Mouse (Mus musculus): ENCODE measurements around the gene Ms4a1.
"Not testable (repeated sequence)": the region's sequence is repeated elsewhere in the genome, so short reads cannot be mapped to it uniquely, and the experiment has no call there.

Ms4a1 gene

DNA sequence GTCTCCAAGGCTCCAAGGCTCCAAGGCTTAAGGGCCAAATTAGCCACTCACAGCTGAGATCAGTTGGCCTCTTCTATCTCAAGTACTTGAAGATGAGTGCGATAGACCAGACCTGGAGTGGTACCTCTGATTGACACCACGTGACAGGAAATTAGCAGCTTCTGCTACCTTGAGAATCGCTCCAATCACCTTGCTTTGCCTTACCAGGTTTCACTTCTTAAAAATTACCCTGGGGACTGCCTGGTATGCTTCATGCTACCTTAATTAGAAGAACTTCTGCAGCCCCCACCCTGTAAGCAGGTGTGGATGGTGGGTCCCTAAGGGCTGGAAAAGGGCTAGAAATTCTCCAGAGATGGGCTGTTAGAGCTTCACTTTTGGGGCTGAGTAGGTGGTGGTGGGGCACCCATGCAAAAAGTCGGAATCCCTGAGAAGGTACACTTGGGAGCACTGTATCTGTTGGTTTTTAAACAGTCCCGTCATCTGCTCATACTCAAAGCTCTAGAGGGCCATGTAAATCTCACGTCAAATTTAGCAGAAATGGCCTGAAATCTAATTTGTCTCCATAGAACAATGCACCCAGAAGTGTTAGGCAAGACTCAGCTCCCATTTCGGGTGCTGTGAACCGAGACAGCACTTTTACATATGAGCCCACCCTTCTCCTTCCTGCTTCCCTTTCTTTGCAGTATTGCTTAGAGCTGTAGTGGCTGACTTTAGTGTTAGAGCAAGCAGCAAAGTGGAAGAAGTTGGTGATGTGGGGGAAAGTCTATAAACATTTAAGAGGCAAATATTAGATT lies at the start of gene Ms4a1:
TSS of gene Ms4a1 (minus strand) at position 190 of the 794 bp plus-strand sequence.
- ATAC-seq (ENCODE audit: insufficient number of reproducible peaks, low FRiP score, low TSS enrichment) = no peak

DNA sequence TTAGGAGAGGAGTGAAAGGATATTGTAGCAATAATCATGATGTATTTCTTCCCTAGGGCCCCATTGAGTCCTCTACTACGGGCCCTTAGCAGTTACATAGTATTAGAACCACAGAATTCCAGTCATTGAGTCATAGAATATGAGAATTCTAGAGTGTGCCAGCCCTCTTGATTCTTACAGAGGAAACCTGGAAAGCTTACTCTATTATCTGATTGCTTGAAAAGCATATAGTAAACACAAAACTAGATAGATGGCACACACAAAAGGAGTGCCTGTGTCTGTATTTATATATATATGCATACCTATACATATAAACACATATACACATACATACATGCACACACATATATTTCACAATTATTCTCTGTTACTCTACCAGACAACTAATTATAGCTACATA lies 48.3 kb upstream of the Ms4a1 start, which contains the start of gene Ms4a14:
TSS of gene Ms4a14 (minus strand) at position 101 of the 400 bp plus-strand sequence.
- ATAC-seq (ENCODE audit: insufficient number of reproducible peaks, low FRiP score, low TSS enrichment) = no peak

DNA sequence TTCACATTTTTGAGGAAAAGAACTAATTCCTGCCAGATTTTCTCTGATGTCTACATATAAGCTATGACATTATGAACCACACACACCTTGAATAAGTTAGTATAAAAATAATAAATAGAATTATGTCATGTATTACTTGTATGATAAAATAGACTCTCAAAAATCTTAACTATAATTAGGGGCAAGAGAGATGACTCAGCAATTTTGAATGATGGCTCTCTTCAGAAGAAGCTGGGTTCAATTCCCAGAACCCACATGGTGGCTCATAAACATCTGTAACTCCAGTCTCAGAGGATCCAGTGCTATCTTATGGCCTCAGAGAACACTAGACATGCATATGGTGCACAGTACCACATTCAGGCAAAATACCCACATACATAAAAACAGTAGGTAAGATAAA lies 42.8 kb upstream of the Ms4a1 start:
- no peak for ATAC-seq (ENCODE audit: insufficient number of reproducible peaks, low FRiP score, low TSS enrichment)

DNA sequence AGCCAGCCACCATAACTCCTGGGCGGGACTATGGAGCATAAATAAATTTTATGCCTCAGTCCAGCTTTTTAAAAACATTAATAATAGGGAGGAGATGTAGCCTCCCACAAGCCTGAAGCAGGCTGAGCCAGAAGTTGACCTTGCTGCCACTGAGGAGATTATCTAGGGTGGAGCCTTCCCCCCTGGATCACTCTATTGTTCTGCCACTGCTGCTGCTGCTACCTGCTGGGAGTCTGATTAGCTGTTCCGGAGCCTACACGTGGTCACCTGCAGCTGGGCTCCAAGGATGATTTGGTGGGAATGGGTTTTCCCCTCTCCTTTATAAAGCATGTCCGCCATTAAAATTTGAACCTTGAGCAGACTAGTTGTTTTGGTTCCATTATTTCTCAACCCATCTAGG lies 33.5 kb upstream of the Ms4a1 start:
- ATAC-seq (ENCODE audit: insufficient number of reproducible peaks, low FRiP score, low TSS enrichment) = not testable (repeated sequence)

DNA sequence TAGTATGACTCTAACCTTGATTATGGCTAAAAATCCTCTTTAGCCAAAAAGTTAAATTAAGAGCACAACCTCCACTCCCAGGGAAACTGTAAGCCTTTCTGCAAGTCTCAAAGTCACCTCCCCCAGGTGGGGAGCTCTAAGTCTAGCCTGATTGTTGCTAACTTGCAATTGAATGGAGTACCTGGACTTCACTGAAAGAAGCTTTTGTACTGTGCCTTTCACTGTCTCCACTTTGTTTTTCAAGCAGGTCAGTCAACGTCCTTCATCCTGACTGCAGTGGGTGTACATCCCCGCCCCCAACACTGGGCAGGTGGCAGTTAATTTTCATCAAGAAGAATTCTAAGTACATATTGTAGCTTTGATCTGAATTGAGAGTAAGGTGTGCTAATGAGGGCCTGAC lies 32.9 kb upstream of the Ms4a1 start:
- ATAC-seq (ENCODE audit: insufficient number of reproducible peaks, low FRiP score, low TSS enrichment) = no peak

DNA sequence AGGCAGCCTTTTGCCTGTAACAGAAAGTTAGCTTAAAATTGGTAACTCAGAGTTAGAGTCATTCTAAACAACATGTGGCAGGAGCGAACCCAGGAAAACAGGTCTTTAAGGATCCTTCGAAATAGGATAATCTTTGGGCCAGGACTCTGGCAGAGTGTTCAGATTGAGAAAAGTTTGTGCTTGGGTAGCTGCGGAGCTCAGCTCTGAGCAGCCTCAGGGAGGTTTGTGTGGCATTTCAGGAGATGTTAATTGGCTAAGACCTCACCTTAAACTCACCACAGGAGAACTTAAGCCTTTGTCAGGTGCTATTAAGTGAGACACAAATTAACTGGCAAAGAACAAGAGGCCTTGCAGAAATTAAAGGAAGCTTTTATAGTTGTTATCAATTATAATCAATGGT lies 27.6 kb upstream of the Ms4a1 start:
- not testable (repeated sequence) for ATAC-seq (ENCODE audit: insufficient number of reproducible peaks, low FRiP score, low TSS enrichment)

DNA sequence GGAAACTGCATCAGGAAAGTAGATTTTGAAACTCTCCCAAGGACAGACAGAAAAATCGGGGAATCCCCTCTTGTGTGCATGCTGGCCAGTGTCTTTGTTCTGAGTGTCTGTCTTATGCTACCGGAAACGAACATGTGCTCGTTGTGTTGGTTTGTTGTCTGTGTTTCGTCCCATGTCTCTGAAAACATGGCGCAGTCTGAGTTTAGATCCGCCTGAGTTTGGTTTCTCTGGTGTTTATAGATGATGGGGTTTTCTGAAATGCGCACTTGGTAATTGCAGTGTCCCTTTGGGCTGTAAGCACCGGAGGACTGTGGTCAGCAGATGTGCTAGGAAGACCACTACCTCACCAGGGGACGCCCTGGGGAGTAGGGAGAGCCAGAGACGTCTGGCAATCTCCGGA lies 26.9 kb upstream of the Ms4a1 start:
- no peak for ATAC-seq (ENCODE audit: insufficient number of reproducible peaks, low FRiP score, low TSS enrichment)

DNA sequence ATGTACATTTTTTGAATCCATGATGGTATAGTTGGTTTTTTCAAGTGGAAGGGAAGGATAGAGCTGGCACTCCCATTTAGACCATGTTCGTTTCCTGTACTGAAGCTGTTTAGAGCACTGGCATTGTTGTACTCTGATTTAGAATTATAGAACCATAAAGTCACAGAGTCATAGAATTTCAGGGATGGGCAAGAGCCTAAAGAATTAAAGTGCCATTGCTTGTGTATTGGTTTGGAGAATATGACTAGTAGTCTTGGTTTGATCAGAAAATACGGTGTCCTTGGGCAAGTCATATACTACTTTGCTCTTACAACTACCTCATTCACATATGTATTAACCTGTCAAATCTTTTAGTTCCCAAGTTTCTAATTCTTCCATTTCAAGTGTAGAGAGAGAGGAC lies 17.7 kb upstream of the Ms4a1 start, which contains the start of gene Ms4a5:
TSS of gene Ms4a5 (minus strand) at position 101 of the 400 bp plus-strand sequence.
- no peak for ATAC-seq (ENCODE audit: insufficient number of reproducible peaks, low FRiP score, low TSS enrichment)

DNA sequence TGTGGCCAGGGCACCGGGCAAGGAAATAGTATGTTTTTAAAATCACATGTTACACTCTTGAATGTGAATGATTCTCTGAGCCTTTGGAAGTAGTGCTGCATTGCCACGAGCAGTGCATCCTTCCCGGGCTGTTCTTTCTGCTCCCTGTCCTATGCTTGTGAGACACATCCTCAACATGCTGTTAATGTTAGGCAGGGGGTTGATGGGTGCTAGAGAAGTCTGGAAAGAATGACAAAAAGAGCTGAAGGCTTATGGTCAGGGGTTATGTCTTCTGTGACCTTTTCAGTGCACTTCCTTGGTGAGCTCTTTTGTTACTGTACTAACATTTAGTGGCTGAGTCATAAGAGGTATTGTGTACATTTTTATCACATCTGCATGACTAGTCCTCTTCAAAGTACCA lies 14.2 kb upstream of the Ms4a1 start:
- ATAC-seq (ENCODE audit: insufficient number of reproducible peaks, low FRiP score, low TSS enrichment) = no peak

DNA sequence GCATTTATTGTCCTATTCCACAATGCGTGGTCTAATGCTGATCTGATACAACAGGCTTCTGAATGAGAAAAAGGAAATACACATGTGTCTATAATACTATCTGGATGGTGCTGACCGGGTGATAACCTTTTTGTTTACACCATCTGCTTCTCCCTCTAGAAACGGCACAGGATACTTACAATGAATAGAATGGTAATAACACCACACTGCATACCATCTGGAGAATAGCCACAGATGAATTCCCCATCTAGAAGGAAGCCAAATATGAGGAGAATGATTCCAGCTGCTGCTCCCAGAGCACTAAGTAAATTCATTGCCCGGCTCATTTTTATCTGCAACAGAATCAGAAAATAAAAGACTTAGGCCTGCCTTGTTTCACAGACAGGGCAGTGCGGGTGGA lies 10.4 kb upstream of the Ms4a1 start:
- ATAC-seq (ENCODE audit: insufficient number of reproducible peaks, low FRiP score, low TSS enrichment) = no peak

DNA sequence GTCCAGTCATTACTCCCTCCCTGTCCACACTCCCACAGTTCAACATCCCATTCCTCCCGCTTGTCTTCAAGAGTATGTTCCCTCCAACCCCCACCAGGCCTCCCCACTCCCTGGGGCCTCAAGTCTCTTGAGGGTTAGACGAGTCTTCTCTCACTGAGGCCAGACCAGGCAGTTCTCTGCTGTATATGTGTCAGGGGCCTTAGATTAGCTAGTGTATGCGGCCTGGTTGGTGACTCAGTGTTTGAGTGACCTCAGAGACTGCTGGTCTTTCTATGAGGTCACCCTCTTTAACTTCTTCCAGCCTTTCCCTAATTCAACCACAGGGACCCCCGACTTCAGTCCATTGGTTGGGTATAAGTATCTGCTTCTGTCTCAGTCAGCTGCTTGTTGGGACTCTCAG lies 915 bp upstream of the Ms4a1 start:
- no peak for ATAC-seq (ENCODE audit: insufficient number of reproducible peaks, low FRiP score, low TSS enrichment)

DNA sequence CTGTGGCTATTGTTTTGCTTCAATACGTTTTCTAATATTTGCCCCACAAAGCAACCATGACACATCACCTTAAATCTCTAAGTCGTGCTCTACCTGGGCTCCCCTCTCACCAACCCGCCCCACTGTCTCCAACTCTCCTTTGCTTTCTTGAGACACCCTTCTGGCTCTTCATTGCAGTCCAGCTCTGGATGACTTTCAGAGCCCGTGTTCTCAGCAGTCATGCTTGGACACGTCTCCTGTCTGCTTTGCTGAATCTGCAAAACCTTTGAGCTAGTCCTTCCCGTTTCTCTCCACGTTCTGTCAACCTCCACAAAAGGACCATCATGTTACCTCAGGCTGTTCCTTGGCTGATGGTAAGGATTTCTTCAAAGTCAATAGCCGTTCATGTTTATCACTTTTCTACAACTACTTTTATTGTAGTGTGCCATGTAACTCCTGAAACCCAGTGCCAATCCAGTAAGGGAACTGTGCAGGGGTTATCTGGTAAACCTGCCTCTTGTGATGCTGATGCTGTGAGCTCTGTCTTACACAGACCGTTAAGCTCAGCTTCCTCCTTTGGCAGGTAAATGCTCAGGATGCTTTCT lies 1.3 kb downstream of the Ms4a1 start:
- ATAC-seq (ENCODE audit: insufficient number of reproducible peaks, low FRiP score, low TSS enrichment) = no peak

DNA sequence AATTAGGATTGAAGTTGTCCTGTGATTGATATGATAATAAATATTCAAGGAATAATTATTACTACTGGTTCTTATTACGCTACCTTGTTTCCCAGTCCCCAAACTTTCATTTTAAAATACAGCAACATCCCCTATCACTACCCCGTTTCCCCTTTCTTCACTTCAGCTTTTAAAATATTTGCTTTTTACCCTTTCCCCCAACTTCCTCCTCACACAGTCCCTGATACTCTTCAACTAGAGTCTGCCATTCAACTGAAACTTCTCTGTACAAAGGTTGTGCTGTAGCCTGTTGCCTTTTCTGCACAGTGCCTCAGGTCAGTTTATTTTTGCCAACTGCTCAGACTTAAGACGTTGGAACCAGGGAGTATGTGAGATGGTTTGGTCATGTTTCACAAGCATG lies 2.5 kb downstream of the Ms4a1 start:
- ATAC-seq (ENCODE audit: insufficient number of reproducible peaks, low FRiP score, low TSS enrichment) = no peak

DNA sequence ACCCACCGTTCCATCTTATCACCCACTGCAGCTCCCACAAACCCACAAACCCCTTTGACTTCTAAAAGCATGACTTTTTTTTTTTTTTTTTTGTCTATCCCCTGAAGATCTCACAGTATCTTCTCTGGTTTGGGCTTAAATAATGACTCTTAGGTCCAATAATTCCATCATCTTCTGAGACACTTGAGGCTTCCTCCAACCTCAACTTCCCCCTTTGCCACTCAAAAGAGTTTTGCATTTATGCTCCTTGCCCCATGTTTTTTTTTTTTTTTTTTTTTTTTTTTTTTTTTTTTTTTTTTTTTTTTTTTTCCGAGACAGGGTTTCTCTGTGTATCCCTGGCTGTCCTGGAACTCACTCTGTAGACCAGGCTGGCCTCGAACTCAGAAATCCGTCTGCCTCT lies 3.1 kb downstream of the Ms4a1 start:
- not testable (repeated sequence) for ATAC-seq (ENCODE audit: insufficient number of reproducible peaks, low FRiP score, low TSS enrichment)

DNA sequence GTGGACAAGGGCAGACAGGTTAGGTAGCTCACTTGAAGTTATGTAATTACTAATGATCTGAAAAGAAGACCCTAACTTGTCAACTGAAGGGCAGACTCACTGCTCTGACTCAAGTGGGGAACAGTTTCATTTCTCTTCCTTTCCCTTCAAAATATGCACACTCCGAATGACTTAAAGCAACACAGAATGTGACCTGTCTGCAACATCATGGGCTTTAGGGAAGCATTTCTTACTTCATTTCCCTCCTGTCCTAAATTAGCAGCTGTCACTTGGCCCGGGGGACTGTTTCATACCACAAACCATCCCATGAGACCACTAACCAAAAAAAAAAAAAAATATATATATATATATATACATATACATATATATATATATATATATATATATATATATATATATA lies 4.5 kb downstream of the Ms4a1 start:
- no peak for ATAC-seq (ENCODE audit: insufficient number of reproducible peaks, low FRiP score, low TSS enrichment)

DNA sequence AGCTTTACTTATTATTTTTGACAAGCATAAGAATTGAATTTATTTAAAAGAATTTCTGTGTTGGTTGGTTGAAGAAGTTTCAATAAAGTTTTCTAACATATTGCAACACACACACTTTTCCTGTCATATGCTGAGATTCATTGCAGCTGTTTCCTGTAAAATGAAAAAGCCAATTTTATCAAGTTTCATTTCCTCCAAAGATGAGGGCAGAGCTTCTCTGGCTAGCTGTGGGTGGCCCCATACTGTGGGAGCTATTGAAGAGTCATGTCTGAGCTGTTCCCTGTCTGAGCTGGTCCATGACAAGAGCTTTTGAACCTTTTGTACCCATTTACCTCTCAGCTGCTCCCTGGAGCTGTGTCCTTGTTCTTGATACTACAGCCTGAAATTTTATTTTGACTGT lies 21.8 kb downstream of the Ms4a1 start:
- ATAC-seq (ENCODE audit: insufficient number of reproducible peaks, low FRiP score, low TSS enrichment) = no peak

DNA sequence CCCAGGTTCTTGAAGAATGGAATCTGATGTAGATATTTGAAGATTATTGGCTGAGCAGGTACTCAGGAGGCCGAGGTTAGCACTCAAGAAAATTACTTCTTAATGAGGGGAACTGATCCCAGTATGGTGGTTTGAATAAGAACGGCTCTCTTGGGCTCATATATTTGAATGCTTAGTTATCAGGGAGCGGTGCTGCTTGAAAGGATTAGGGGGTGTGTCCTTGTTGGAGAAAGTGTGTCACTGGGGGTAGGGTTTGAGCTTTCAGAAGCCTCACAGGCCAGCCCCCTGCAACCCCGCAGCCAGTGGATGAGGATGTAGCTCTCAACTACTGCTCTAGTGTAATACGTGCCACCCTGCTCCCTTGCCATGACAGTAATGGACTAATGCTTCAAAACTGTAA lies 23.5 kb downstream of the Ms4a1 start:
- no peak for ATAC-seq (ENCODE audit: insufficient number of reproducible peaks, low FRiP score, low TSS enrichment)

DNA sequence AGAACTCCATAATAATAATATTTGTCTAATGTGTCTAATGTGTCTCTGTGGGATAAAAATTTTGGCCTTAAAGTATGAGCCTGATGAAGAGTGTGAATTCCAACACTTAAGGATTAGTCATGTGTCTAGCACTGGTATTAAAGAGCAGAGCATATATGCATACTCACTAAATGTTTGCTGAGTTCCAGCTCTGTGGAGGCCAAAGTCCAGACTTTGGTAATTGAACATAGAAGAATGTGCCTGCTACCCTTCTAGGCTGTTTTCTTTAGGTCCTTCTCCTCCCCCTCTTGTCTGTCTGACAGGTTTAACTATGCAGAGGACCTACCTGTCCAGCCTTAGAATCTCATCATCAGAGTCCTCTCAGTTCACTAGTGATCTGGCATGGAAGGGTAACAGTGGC lies 30.2 kb downstream of the Ms4a1 start:
- no peak for ATAC-seq (ENCODE audit: insufficient number of reproducible peaks, low FRiP score, low TSS enrichment)

DNA sequence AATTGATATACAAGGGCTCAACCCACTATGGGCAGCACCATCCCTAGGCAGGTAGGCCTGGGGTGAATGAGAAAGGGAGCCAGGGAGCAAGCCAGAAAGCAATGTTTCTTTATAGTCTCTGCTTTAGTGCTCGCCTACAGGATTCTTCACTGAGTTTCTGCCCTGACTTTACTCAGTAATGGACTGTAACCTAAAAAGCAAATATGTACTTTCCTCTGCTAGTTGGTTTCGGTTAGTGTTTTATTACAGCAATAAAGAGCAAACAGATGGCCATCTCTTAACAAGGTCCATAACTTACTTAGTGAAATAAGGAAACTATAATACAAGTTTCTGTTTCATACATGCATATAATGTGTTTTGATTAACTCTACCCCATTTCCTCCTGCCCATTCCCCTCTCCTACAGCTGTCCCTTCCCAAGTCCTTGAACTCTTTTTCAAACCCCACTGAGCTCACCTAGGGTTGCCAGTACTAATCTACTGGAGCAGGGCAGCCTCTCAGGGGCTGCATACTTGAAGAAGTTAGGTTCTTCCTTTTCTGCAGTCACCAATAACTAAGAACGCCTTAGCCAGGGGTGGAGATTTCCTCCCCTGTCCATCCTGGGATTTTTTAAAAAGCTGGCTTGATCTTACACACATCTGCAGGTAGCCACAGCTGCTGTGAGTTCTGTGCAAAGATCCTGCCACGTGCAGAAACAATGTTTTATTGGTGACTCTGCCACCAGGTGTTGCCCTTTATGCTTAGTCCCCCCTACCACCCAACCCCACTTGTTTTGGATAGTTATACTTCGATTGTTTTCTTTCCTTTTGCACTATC lies 30.9 kb downstream of the Ms4a1 start:
- ATAC-seq (ENCODE audit: insufficient number of reproducible peaks, low FRiP score, low TSS enrichment) = no peak

DNA sequence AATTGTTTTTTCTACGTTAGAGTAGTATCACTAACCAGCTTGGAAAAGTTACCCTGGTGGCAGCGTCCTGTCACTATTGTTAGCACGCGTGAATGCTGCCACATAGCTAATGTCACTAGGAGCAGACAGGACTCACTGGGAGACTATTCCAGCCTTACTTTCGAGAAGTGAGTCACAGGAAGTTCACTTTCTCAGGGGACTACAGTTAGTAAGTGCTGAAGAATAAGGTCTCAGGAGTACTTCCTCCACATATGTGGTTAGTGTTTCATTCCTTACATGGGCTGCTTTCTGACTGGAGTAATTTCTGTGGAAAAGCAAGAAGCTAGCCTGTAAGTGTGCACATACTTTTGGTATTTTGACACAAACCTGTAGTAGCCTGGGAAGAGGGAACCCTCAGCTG lies 31.8 kb downstream of the Ms4a1 start:
- no peak for ATAC-seq (ENCODE audit: insufficient number of reproducible peaks, low FRiP score, low TSS enrichment)

DNA sequence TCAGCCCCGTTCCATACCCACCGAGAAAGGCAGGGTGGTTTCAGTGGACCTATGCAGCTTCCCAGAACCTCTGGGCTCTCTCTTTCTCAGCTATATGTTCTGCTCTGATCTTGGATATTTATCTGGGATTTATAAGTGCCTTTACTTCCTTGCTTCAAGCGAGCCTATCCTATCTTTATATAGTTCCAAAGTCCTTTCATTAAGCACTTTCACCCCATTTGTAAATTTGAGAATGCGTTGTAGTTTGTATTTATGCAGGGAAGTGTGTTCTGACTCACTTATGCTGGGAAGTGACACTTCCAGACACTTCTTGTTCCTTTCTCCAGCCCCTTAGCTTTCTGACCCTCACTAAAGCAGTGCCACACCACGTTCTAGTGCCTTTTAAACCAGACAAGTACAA lies 33.7 kb downstream of the Ms4a1 start, which contains the start of gene Ms4a12:
TSS of gene Ms4a12 (minus strand) at position 101 of the 400 bp plus-strand sequence.
- no peak for ATAC-seq (ENCODE audit: insufficient number of reproducible peaks, low FRiP score, low TSS enrichment)
